Mouse (Mus musculus) midbrain, embryonic 11.5 days (tissue): ENCODE data around the gene 1810009A15Rik. TPM values are rescaled to one million over a fixed set of nuclear protein-coding genes. Genes with fewer than 3 reads are reported as not detected.

Source experiments
- microRNA-seq: library from miRNA; unstranded; fragments of <30 nt; microRNA quantifications from one replicate; pipeline ENCODE4, GENCODE M21; 2017
- polyA plus RNA-seq: library from polyadenylated mRNA; unstranded; fragments of >200 nt; fragmentation: Nextera tagmentation; extraction: Ambion mirVana; gene quantifications from 2 replicates; pipeline ENCODE4 v1.2.1, GENCODE M21; 2014

The 1810009A15Rik gene
- polyA plus RNA-seq, 1 experiment from 2014 or later: 115 TPM

Small RNA genes lying within 50 kb of the gene (microRNA-seq; reads per million reads assigned to microRNA genes)
- not detected for gene Mir5136

Other genes starting within 250 kb of the 1810009A15Rik start
- 0.04 TPM in 2 replicates for gene Chrm1, start 225.1 kb upstream of the 1810009A15Rik start, polyA plus RNA-seq
- 139 and 142 TPM in 2 replicates for gene Slc3a2, start 165.5 kb upstream of the 1810009A15Rik start, polyA plus RNA-seq
- gene Wdr74, start 153.0 kb upstream of the 1810009A15Rik start, polyA plus RNA-seq: 74.2 and 83.7 TPM in 2 replicates
- gene 1700092M07Rik, start 148.1 kb upstream of the 1810009A15Rik start, polyA plus RNA-seq: 1.5 and 2.7 TPM in 2 replicates
- gene Stx5a, start 147.4 kb upstream of the 1810009A15Rik start, polyA plus RNA-seq: 85.6 and 94.7 TPM in 2 replicates
- 209 and 235 TPM in 2 replicates for gene Nxf1, start 131.8 kb upstream of the 1810009A15Rik start, polyA plus RNA-seq
- gene Tmem223, start 117.9 kb upstream of the 1810009A15Rik start, polyA plus RNA-seq: 190 and 197 TPM in 2 replicates
- 40.8 and 45.7 TPM in 2 replicates for gene Tmem179b, start 114.4 kb upstream of the 1810009A15Rik start, polyA plus RNA-seq
- 15.4 and 19.6 TPM in 2 replicates for gene Taf6l, start 102.4 kb upstream of the 1810009A15Rik start, polyA plus RNA-seq
- gene Polr2g, start 90.3 kb upstream of the 1810009A15Rik start, polyA plus RNA-seq: 169 and 177 TPM in 2 replicates
- 6.1 and 6.5 TPM in 2 replicates for gene Zbtb3, start 86.3 kb upstream of the 1810009A15Rik start, polyA plus RNA-seq
- 51.7 and 59.7 TPM in 2 replicates for gene Ttc9c, start 69.5 kb upstream of the 1810009A15Rik start, polyA plus RNA-seq
- gene Hnrnpul2, start 68.8 kb upstream of the 1810009A15Rik start, polyA plus RNA-seq: 6.1 and 6.2 TPM in 2 replicates
- not detected in 2 replicates for gene AC129217.1, start 59.1 kb upstream of the 1810009A15Rik start, polyA plus RNA-seq
- 50.6 and 52.7 TPM in 2 replicates for gene Bscl2, start 51.4 kb upstream of the 1810009A15Rik start, polyA plus RNA-seq
- gene Gng3, start 49.7 kb upstream of the 1810009A15Rik start, polyA plus RNA-seq: 128 and 133 TPM in 2 replicates
- 0.18 and 0.30 TPM in 2 replicates for gene Lrrn4cl, start 38.1 kb upstream of the 1810009A15Rik start, polyA plus RNA-seq
- gene Ubxn1, start 17.4 kb upstream of the 1810009A15Rik start, polyA plus RNA-seq: 169 and 183 TPM in 2 replicates
- 54.6 and 59.1 TPM in 2 replicates for gene Uqcc3, start 7.9 kb upstream of the 1810009A15Rik start, polyA plus RNA-seq
- 109 and 123 TPM in 2 replicates for gene Lbhd1, start 5.1 kb upstream of the 1810009A15Rik start, polyA plus RNA-seq
- gene Gm49403, start 4.9 kb upstream of the 1810009A15Rik start, polyA plus RNA-seq: not detected in 2 replicates
- not detected in 2 replicates for gene Gm49416, start 73 bp downstream of the 1810009A15Rik start, polyA plus RNA-seq
- 29.7 and 33.3 TPM in 2 replicates for gene Ints5, start 4.2 kb downstream of the 1810009A15Rik start, polyA plus RNA-seq
- 101 and 109 TPM in 2 replicates for gene Ganab, start 9.2 kb downstream of the 1810009A15Rik start, polyA plus RNA-seq
- 42.1 and 46.0 TPM in 2 replicates for gene B3gat3, start 31.5 kb downstream of the 1810009A15Rik start, polyA plus RNA-seq
- 1.4 and 2.3 TPM in 2 replicates for gene Rom1, start 40.5 kb downstream of the 1810009A15Rik start, polyA plus RNA-seq
- 5.8 and 8.2 TPM in 2 replicates for gene Eml3, start 40.7 kb downstream of the 1810009A15Rik start, polyA plus RNA-seq
- gene Mta2, start 53.0 kb downstream of the 1810009A15Rik start, polyA plus RNA-seq: 50.9 and 56.0 TPM in 2 replicates
- 23.5 and 28.4 TPM in 2 replicates for gene Tut1, start 65.0 kb downstream of the 1810009A15Rik start, polyA plus RNA-seq
- 435 and 439 TPM in 2 replicates for gene Eef1g, start 78.2 kb downstream of the 1810009A15Rik start, polyA plus RNA-seq
- gene Ahnak, start 100.4 kb downstream of the 1810009A15Rik start, polyA plus RNA-seq: 5.0 and 6.3 TPM in 2 replicates
- gene Scgb1a1, start 199.1 kb downstream of the 1810009A15Rik start, polyA plus RNA-seq: not detected in 2 replicates
- gene Asrgl1, start 246.8 kb downstream of the 1810009A15Rik start, polyA plus RNA-seq: 13.5 and 14.2 TPM in 2 replicates